Mouse (Mus musculus): ENCODE results near the gene Agap1. TPM values are rescaled to one million over a fixed set of nuclear protein-coding genes. Genes with fewer than 3 reads are reported as not detected.

Gene Agap1
- polyA plus RNA-seq, 1 experiment = 12.1 TPM

- no peak for TF ChIP-seq POLR2A (IDR thresholded peaks at IDR 0.05; ENCODE audit: borderline replicate concordance, control insufficient read depth, low read depth, low read length)
- TF ChIP-seq CTCF (IDR thresholded peaks at IDR 0.05; ENCODE audit: control insufficient read depth, insufficient read depth, low read length) = no peak
- Histone ChIP-seq H3K4me1 (ENCODE audit: control insufficient read depth, insufficient read depth, low read length) (0 out of 2 replicates have a peak, but pooled peaks cover 1% of the 10 kb centered on the region), H3K4me3 (replicated peaks; ENCODE audit: control insufficient read depth, low read depth, low read length) (no peak overlapping the region), H3K27ac (ENCODE audit: control insufficient read depth, insufficient read depth, low read depth, low read length, poor library complexity) (no peak overlapping the region)
- WGBS = 0% methylated on average over 2 of the region's 2 CpGs
Measured at GRCm38 (mm10) chr1:89899036-89899435, 444.4 kb downstream of the Agap1 start.

DNA sequence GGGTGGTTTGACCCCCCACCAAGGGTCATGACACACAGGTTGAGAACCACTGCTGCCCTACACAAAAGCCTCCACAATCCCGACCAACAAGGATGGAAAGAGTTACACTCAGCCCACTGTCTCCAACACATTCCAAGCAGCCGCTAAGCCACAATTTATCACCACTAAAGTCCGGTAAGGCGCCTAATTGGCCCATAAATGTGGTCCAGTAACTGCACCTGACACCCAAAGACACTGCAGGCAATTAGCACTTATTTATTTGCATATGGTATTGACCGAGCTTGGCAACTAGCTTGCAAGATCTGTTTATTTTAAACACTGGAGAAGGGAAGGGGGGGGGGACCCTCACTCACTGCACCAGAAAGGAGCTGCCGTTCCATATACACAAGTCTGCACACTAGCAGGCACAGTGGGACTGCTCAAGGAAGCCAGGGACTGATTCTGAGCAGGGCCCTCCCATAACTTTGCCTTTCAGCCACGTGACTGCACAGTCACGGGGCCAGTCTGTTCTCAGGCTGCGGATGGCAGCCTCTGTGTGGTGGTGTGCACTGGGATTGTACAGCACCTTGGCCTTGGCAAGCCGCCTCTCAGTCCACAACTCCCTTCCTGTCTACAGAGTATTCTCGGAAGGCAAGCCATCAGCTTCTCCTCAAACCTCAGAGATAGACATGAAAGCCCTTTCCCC, 445.3 kb downstream of the Agap1 start:
- no peak for TF ChIP-seq POLR2A (IDR thresholded peaks at IDR 0.05; ENCODE audit: borderline replicate concordance, control insufficient read depth, low read depth, low read length)
- TF ChIP-seq CTCF (IDR thresholded peaks at IDR 0.05; ENCODE audit: control insufficient read depth, insufficient read depth, low read length) = no peak
- Histone ChIP-seq H3K4me3 (replicated peaks; ENCODE audit: control insufficient read depth, low read depth, low read length) (no peak overlapping the region), H3K27ac (ENCODE audit: control insufficient read depth, insufficient read depth, low read depth, low read length, poor library complexity) (no peak overlapping the region), H3K4me1 (ENCODE audit: control insufficient read depth, insufficient read depth, low read length) (0 out of 2 replicates have a peak, but pooled peaks cover 1% of the 10 kb centered on the region)
- 62% methylated on average over 11 of the region's 11 CpGs for WGBS

DNA sequence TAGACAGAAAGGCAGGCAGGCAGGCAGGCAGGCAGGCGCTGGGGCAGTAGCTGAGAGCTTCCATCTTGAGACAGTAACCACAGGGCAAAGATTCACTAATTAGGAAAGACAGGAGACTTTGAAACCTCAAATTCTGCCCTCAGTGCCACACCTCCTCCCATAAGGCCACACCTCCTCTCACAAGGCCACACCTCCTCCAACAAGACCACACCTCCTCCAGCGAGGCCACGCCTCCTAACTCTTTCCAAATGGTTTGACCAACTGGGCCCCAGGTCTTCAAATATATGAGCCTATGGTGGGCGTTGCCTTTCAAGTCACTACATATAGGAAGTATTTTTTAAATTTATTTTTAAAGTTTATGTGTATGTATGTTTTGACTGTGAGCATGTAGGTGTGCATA, 446.8 kb downstream of the Agap1 start:
- Histone ChIP-seq H3K4me3 (replicated peaks; ENCODE audit: control insufficient read depth, low read depth, low read length) (no peak overlapping the region), H3K4me1 (ENCODE audit: control insufficient read depth, insufficient read depth, low read length) (0 out of 2 replicates have a peak, but pooled peaks cover 1% of the 10 kb centered on the region), H3K27ac (ENCODE audit: control insufficient read depth, insufficient read depth, low read depth, low read length, poor library complexity) (no peak overlapping the region)
- WGBS = 59% methylated on average over 4 of the region's 4 CpGs
- no peak for TF ChIP-seq CTCF (IDR thresholded peaks at IDR 0.05; ENCODE audit: control insufficient read depth, insufficient read depth, low read length)
- no peak for TF ChIP-seq POLR2A (IDR thresholded peaks at IDR 0.05; ENCODE audit: borderline replicate concordance, control insufficient read depth, low read depth, low read length)

DNA sequence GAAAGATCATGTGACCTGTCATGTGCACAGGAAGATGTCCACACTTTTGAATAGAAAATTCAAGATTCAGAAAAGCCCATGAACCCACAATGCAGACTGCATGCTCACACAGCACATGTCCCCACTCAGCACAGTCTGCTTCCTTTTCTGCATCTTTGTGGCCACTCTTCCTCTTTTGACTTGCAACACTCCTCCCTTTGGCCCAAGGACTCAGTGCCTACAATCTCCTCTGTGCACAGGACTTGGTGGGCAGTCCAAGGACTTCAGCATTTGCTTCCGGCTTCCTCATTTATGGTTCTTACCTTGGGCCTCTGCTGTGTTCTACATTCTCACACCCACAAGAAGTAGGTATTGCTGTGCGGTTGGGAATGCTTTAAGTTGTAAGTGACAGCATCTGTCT, 447.6 kb downstream of the Agap1 start:
- no peak overlapping the region for H3K27ac ChIP-seq (ENCODE audit: control insufficient read depth, insufficient read depth, low read depth, low read length, poor library complexity)
- 11% methylated on average over 2 of the region's 2 CpGs for WGBS
- TF ChIP-seq POLR2A (IDR thresholded peaks at IDR 0.05; ENCODE audit: borderline replicate concordance, control insufficient read depth, low read depth, low read length) (no peak), CTCF (IDR thresholded peaks at IDR 0.05; ENCODE audit: control insufficient read depth, insufficient read depth, low read length) (no peak)
- no peak overlapping the region for H3K4me3 ChIP-seq (replicated peaks; ENCODE audit: control insufficient read depth, low read depth, low read length)
- H3K4me1 ChIP-seq (ENCODE audit: control insufficient read depth, insufficient read depth, low read length) = 0 out of 2 replicates have a peak, but pooled peaks cover 1% of the 10 kb centered on the region

DNA sequence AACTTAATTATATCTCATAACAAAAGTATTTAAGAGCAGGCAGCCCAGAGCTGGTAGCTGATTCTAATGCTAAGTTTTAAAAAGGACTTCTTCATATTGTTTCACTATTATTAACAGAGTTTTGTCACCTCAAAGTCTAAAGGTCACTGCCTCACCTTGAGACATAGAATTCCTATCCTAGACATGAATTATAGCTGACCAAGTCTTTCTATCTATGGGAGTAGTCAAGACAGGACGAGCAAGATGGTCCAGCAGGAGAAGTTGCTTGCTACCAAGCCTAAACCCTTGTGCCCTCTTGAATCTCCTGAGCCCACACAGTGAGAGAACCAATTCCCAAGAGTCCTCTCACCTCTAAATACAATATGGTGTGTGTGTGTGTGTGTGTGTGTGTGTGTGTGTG, 448.0 kb downstream of the Agap1 start:
- Histone ChIP-seq H3K27ac (ENCODE audit: control insufficient read depth, insufficient read depth, low read depth, low read length, poor library complexity) (no peak overlapping the region), H3K4me1 (ENCODE audit: control insufficient read depth, insufficient read depth, low read length) (0 out of 2 replicates have a peak, but pooled peaks cover 1% of the 10 kb centered on the region), H3K4me3 (replicated peaks; ENCODE audit: control insufficient read depth, low read depth, low read length) (no peak overlapping the region)
- no peak for TF ChIP-seq CTCF (IDR thresholded peaks at IDR 0.05; ENCODE audit: control insufficient read depth, insufficient read depth, low read length)
- 60% methylated on average over 1 of the region's 1 CpGs for WGBS

GRCm38 (mm10) chr1:89909796-89910195, 455.2 kb downstream of the Agap1 start:
- H3K4me3 ChIP-seq (replicated peaks; ENCODE audit: control insufficient read depth, low read depth, low read length) = no peak overlapping the region
- H3K27ac ChIP-seq (ENCODE audit: control insufficient read depth, insufficient read depth, low read depth, low read length, poor library complexity) = no peak overlapping the region
- H3K4me1 ChIP-seq (ENCODE audit: control insufficient read depth, insufficient read depth, low read length) = no peaks in the 10 kb centered on the region
- 81% methylated on average over 8 of the region's 8 CpGs for WGBS
- TF ChIP-seq CTCF (IDR thresholded peaks at IDR 0.05; ENCODE audit: control insufficient read depth, insufficient read depth, low read length) (no peak), POLR2A (IDR thresholded peaks at IDR 0.05; ENCODE audit: borderline replicate concordance, control insufficient read depth, low read depth, low read length) (no peak)

DNA sequence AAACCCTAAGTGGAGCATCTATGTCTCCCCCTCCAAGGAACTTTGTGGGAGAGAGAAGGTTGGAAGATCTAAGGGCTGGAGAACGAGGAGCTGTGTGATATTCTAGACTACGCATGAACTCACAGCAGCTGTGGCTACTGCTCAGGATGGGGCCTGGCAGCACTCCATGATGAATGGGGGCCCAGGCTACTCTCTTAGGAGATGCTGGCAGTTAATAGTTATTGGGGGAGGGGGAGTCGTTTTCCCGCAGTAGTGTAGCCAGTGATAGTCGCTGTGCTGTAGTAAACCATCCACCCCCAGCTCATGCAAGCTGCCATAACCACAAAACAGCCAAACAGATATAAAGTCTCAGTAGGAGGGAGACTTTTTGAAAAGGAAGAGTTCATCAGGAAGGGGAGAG, 457.8 kb downstream of the Agap1 start:
- WGBS = 70% methylated on average over 5 of the region's 5 CpGs
- Histone ChIP-seq H3K4me3 (replicated peaks; ENCODE audit: control insufficient read depth, low read depth, low read length) (no peak overlapping the region), H3K27ac (ENCODE audit: control insufficient read depth, insufficient read depth, low read depth, low read length, poor library complexity) (no peak overlapping the region), H3K4me1 (ENCODE audit: control insufficient read depth, insufficient read depth, low read length) (no peaks in the 10 kb centered on the region)
- TF ChIP-seq POLR2A (IDR thresholded peaks at IDR 0.05; ENCODE audit: borderline replicate concordance, control insufficient read depth, low read depth, low read length) (no peak), CTCF (IDR thresholded peaks at IDR 0.05; ENCODE audit: control insufficient read depth, insufficient read depth, low read length) (no peak)

GRCm38 (mm10) chr1:89913611-89914010, 459.0 kb downstream of the Agap1 start:
- TF ChIP-seq CTCF (IDR thresholded peaks at IDR 0.05; ENCODE audit: control insufficient read depth, insufficient read depth, low read length) (no peak), POLR2A (IDR thresholded peaks at IDR 0.05; ENCODE audit: borderline replicate concordance, control insufficient read depth, low read depth, low read length) (no peak)
- WGBS = 58% methylated on average over 4 of the region's 4 CpGs
- H3K4me1 ChIP-seq (ENCODE audit: control insufficient read depth, insufficient read depth, low read length) = no peaks in the 10 kb centered on the region

GRCm38 (mm10) chr1:89918111-89918510, 463.5 kb downstream of the Agap1 start:
- Histone ChIP-seq H3K27ac (ENCODE audit: control insufficient read depth, insufficient read depth, low read depth, low read length, poor library complexity) (no peak overlapping the region), H3K4me1 (ENCODE audit: control insufficient read depth, insufficient read depth, low read length) (no peaks in the 10 kb centered on the region), H3K4me3 (replicated peaks; ENCODE audit: control insufficient read depth, low read depth, low read length) (no peak overlapping the region)
- WGBS = 58% methylated on average over 18 of the region's 18 CpGs
- TF ChIP-seq CTCF (IDR thresholded peaks at IDR 0.05; ENCODE audit: control insufficient read depth, insufficient read depth, low read length) (no peak), POLR2A (IDR thresholded peaks at IDR 0.05; ENCODE audit: borderline replicate concordance, control insufficient read depth, low read depth, low read length) (no peak)

More at GRCm38 (mm10) chr1:89913611-89914010, 459.0 kb downstream of the Agap1 start:
- H3K4me3 ChIP-seq (replicated peaks; ENCODE audit: control insufficient read depth, low read depth, low read length) = no peak overlapping the region
- H3K27ac ChIP-seq (ENCODE audit: control insufficient read depth, insufficient read depth, low read depth, low read length, poor library complexity) = no peak overlapping the region

Measured in bone marrow, adult 2 months (tissue).